Mouse (Mus musculus): Measurements from ENCODE around the gene Kndc1. TPM values are rescaled to one million over a fixed set of nuclear protein-coding genes. Genes with fewer than 3 reads are reported as not detected.

Gene Kndc1
- polyA plus RNA-seq, 1 experiment, result not detected

DNA sequence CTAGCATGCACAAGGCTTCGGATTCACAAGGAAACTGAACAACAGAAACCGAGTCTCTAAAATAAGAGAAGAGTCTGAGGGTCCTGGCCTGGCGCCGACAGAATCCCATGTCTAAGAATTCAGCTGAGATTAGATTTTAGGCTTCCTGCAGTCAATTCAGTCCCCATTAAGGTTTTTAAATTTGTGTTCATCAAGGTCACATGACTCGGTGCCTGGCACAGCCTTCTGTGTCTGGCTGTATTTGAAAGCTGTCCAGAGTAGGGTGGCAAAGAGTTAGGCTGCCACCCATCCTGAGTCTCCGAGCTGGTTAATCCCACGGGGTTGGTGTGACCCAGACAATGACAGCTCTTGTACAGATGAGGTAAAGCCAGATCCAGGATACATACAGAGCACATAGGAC lies 2.3 kb downstream of the Kndc1 start:
- no peak for TF ChIP-seq GATA1 (IDR thresholded peaks at IDR 0.05; ENCODE audit: low read length)

DNA sequence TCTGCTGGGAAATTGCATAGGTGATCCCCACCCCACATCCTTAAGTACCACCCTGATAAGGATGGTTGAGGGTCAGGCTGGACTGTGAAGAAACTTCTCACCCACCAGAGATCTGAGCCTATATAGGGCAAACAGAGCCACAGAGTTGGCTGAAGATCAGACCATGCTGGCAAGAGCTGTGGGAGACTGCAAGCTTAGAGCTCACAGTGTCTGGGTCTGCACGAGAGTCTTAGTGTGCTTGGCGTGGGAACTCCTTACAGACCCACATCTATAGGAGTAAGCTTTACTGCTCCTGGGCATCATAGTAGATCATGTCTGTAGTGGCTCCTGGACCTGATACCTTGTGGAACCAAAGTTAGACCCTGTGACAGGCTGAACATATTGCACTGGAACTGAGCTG lies 4.1 kb downstream of the Kndc1 start:
- no peak for TF ChIP-seq GATA1 (IDR thresholded peaks at IDR 0.05; ENCODE audit: low read length)

DNA sequence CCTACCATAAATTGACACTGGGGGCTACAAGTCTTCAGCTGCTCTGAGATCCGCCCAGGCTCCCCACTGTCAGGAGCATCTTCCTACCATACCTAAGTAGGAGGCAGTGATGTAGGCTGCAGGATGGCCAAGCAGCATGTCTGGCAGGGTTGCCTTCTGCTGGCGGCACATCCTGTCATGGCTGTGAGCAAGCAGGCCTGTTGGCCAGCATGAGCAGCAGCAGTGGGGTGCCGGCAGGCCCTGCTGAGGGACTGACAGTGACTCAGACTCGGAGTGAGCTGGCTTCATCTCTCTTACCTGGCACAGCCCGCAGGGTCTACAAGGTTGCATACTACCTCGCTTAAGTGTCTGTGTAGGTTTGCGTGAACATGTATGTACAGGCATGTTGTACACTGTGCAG lies 5.0 kb downstream of the Kndc1 start:
- no peak for TF ChIP-seq GATA1 (IDR thresholded peaks at IDR 0.05; ENCODE audit: low read length)

- no peak for TF ChIP-seq GATA1 (IDR thresholded peaks at IDR 0.05; ENCODE audit: low read length)
These were observed 6.0 kb downstream of the Kndc1 start for GRCm38 (mm10) chr7:139900456-139900855.

DNA sequence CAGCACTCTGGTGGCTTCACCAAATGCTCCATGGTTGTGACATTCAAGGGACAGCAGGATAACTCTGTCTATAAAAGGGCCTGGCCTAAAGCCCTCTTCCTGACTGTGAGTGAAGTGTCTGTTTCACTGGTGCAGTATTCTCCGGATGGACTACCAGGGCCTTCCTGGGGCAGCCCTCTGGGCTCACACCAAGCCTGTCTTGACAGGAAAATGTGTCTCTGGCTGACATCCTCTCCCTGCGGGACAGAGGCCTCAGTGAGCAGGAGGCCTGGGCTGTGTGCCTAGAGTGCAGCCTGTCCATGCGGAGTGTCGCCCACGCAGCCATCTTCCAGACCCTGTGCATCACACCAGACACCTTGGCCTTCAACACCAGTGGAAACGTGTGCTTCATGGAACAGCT lies 6.4 kb downstream of the Kndc1 start:
- TF ChIP-seq GATA1 (IDR thresholded peaks at IDR 0.05; ENCODE audit: low read length), result no peak

GRCm38 (mm10) chr7:139901981-139902380 lies 7.5 kb downstream of the Kndc1 start:
- TF ChIP-seq GATA1 (IDR thresholded peaks at IDR 0.05; ENCODE audit: low read length), result no peak

GRCm38 (mm10) chr7:139905261-139905660 lies 10.8 kb downstream of the Kndc1 start:
- TF ChIP-seq GATA1 (IDR thresholded peaks at IDR 0.05; ENCODE audit: low read length), result no peak

DNA sequence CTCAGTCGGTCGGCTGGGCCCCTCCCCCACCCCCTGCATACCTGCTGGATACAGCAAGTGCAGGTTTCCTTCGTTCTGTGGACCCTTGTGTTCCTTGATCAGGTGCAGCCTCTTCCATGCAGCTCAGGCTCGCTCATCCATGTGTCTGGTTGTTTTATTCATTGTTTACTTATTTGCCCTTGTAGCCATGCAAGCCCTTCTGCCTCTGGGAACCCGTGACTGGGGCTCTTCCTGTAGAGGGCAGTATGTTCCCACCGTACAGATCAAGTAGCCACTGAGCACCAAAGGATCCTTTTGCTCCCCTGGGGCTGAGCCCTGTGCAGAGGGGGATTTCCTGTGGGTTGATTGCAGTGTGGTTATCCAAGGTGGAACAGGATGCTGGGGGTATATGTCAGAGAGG lies 11.2 kb downstream of the Kndc1 start:
- TF ChIP-seq GATA1 (IDR thresholded peaks at IDR 0.05; ENCODE audit: low read length), result no peak

GRCm38 (mm10) chr7:139908176-139908575 lies 13.7 kb downstream of the Kndc1 start:
- no peak for TF ChIP-seq GATA1 (IDR thresholded peaks at IDR 0.05; ENCODE audit: low read length)

DNA sequence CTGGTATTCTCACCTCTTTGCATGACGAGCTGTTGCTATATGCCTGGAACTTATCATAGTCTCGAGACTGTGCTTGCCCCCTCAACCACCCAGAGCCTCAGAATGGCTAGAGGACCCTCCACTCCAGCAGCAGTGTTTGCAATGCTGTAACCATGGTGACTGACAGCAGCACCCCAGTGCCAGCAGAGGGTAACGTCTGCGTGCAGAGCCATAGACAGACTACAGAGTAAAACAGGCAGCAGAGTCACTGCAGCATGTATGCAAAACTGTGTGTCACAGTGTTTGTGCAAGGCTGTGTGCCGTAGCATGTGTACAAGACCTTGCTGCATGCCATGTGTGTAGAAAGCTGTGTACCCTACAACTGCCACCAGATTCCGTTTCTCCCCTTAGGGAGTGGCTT lies 15.0 kb downstream of the Kndc1 start:
- no peak for TF ChIP-seq GATA1 (IDR thresholded peaks at IDR 0.05; ENCODE audit: low read length)

- no peak for TF ChIP-seq GATA1 (IDR thresholded peaks at IDR 0.05; ENCODE audit: low read length)
These were observed 15.8 kb downstream of the Kndc1 start for GRCm38 (mm10) chr7:139910204-139910835.

- TF ChIP-seq GATA1 (IDR thresholded peaks at IDR 0.05; ENCODE audit: low read length), result no peak
These were observed 19.9 kb downstream of the Kndc1 start for GRCm38 (mm10) chr7:139914141-139915047.

- no peak for TF ChIP-seq GATA1 (IDR thresholded peaks at IDR 0.05; ENCODE audit: low read length)
These were observed 21.3 kb downstream of the Kndc1 start for GRCm38 (mm10) chr7:139915646-139916257.

- TF ChIP-seq GATA1 (IDR thresholded peaks at IDR 0.05; ENCODE audit: low read length), result no peak
These were observed 21.8 kb downstream of the Kndc1 start for GRCm38 (mm10) chr7:139916345-139916744.

DNA sequence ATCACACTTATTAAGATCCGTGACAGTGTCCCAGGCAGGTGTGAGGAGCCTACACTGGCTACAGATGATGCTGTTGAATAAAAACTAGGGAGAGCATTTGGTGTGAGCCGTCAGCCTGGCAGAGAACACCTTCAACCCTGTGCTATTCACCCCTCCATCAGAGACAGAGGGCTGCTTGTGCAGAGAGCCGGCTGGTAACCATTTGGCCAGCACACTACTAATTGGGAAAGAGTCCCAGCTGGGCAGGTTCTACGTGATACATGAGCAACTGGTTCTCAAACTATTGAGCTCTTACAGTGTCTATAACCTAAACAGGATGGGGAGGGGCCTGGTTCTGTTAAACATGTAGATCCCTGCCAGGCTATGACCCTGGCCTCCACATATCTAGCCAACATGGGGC lies 23.8 kb downstream of the Kndc1 start:
- no peak for TF ChIP-seq GATA1 (IDR thresholded peaks at IDR 0.05; ENCODE audit: low read length)

DNA sequence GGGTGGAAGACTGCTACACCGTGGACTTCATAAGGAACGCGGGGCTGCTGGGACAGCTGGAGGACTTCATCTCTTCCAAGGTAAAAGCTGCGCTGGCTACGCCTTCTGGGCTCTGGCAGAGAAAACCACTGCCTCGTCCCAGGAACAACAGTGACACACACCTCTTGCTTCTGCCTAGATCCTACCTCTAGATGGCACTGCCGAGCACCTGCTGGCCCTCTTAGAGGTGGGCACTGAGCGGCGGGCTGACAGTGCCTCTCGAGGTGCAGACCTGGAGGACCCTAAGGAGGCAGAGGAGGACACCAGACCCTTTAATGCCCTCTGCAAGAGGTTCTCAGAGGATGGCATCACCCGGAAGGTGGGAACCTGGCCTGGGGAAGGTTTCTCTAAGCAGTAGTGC lies 36.2 kb downstream of the Kndc1 start:
- TF ChIP-seq GATA1 (IDR thresholded peaks at IDR 0.05; ENCODE audit: low read length), result no peak
